Mouse (Mus musculus) bone marrow macrophage, adult 2 months (primary cell): ENCODE measurements around the gene Nr4a2.

Experiments
- CTCF ChIP-seq: IDR thresholded peaks from 2 replicates; pipeline ENCODE4 v1.5.1; 2012; ENCODE audit warnings: low read depth, mild to moderate bottlenecking, low read length, moderate library complexity
- POLR2A ChIP-seq: IDR thresholded peaks from 2 replicates; pipeline ENCODE4 v1.6.1; 2012; ENCODE audit warnings: mild to moderate bottlenecking, low read depth, low read length, borderline replicate concordance

DNA sequence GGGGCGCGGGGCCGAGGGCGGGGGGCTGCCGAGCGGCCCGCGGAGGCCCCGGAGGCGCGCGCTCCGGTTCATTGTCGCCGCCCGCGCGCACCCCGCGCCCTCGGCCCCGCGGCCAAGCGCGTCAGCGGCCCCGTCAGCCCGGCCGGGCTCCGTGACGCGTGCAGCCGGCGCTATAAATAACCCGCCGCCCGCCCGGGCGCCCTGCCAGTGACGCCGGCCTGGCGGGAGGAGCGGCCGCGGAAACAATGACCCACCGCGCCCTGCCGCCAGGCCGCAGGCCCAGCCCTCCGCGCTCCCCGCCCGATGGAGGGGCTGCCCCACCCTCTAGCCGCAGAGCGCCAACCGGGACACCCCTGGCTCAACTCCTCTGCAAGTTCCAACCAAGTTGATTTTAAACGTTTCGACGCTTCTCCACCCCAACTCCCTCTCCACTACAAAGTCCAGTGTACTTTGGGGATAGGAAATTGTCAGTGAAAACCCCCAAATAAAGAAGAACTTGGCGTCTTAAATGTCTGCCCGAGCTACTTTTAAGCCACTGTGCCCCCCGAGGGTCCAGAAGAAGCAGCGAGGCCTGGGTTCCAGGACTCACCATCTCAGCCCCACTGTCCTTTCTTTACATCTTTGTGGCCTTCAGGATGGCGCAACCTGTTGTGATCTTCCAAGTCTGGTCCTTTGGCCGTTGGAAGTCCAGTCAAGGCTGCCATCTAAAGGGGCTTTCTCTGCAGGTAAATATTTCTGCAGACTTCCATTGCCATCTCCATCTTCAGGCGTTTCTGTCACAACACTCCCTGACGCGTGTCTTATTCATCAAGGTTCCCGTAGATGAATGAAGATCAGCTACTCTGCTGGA is at the start of gene Nr4a2:
- no peak for TF ChIP-seq POLR2A
- no peak for TF ChIP-seq CTCF
